Mouse (Mus musculus): ENCODE measurements at regions not wholly inside any gene's neighbourhood (a gene's known extent, or its start where the extent isn't known, plus 50 kb on each side); places are given as distances from the start of the nearest gene placed in this dataset.

DNA sequence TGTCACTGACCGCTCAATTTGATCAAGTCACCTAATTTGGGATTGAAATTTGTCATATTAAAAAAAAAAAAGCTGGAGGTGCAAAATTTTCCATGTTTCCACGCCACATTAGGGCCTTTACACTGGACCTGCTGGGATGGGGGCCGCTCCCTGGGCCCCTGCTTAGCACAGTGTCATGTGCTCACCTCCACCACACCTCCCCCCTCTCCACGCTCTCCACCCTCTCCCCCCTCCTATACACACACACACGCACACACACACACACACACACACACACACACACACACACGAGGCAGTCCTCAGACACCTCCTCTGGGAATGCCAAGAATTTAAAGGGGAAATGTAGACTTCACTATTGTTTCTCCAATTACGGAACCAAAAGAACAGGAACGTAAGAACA lies 156.8 kb upstream of the Arid2 start:
- H3K4me2 ChIP-seq, result no peak overlapping the region
- 64% methylated on average over 8 of the region's 8 CpGs for WGBS (ENCODE audit: insufficient replicate concordance)
- H3K36me3 ChIP-seq (ENCODE audit: control insufficient read depth, insufficient read depth, low read length), result no peaks in the 10 kb centered on the region
- no peaks in the 10 kb centered on the region for H3K9me3 ChIP-seq (replicated peaks; ENCODE audit: control insufficient read depth, low read length)
- no peak overlapping the region for H3K4me3 ChIP-seq (ENCODE audit: low read depth, low read length)
- H3K4me1 ChIP-seq (ENCODE audit: control insufficient read depth, insufficient read depth, low read length), result peaks cover 6% of the 10 kb centered on the region
- H3K9ac ChIP-seq (ENCODE audit: low read depth, low read length), result no peak overlapping the region
- no peaks in the 10 kb centered on the region for H3K27me3 ChIP-seq (ENCODE audit: control insufficient read depth, insufficient read depth, low read length)
- no peak overlapping the region for H3K27ac ChIP-seq (ENCODE audit: low read depth, low read length)
- no peak for ATAC-seq (replicated peaks; ENCODE audit: insufficient number of reproducible peaks, low FRiP score, low TSS enrichment)

DNA sequence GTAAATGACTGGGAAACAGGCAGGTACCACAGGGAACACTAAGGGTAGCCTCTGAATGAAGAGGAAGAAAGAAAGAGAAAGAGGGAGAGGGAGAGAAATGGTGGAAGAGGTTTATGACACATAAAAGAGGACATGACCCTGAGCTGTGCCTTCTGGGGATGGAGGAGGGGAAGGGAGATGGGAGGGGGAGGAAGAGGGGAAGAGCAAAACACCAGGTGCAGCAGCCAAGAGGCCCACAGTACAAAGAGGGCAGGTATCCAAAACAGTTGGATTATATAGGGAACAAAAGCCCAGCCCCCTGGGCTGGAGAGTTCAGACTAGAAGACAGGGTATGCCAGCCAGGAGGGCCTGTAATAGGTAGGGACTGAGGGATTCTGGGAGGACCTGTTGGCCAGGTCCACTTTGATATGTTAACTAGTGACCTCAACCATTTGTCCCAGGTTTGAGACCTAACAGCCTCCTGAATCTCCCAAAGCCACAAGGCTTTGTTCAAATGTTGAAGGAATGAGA lies 155.7 kb upstream of the Arid2 start:
- Histone ChIP-seq H3K4me1 (ENCODE audit: control insufficient read depth, insufficient read depth, low read length) (peaks cover 9% of the 10 kb centered on the region), H3K9ac (ENCODE audit: low read depth, low read length) (no peak overlapping the region), H3K9me3 (replicated peaks; ENCODE audit: control insufficient read depth, low read length) (no peaks in the 10 kb centered on the region), H3K27ac (ENCODE audit: low read depth, low read length) (no peak overlapping the region), H3K4me2 (no peak overlapping the region), H3K27me3 (ENCODE audit: control insufficient read depth, insufficient read depth, low read length) (no peaks in the 10 kb centered on the region), H3K4me3 (ENCODE audit: low read depth, low read length) (no peak overlapping the region), H3K36me3 (ENCODE audit: control insufficient read depth, insufficient read depth, low read length) (no peaks in the 10 kb centered on the region)
- ATAC-seq (replicated peaks; ENCODE audit: insufficient number of reproducible peaks, low FRiP score, low TSS enrichment), result no peak

DNA sequence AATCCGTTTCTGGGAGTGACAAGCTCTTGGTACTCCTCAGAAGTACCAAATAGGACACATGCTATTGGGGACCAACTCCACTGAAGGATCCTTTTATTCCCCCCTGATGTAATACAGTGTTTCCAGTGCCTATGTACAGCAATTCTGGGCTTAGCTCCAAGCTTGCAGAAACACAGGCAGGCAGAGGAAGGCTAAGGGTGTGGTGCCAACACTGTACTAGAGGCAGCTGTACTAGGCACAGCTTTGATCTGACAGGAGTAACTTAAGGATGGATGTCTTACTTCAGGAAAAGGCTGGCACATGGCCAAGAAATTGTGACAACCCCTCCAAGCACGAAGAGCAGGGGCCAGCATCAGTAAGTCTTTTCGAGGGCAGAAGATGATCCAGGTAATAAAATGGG lies 154.7 kb upstream of the Arid2 start:
- ATAC-seq (replicated peaks; ENCODE audit: insufficient number of reproducible peaks, low FRiP score, low TSS enrichment), result no peak
- Histone ChIP-seq H3K4me3 (ENCODE audit: low read depth, low read length) (no peak overlapping the region), H3K9ac (ENCODE audit: low read depth, low read length) (no peak overlapping the region), H3K27me3 (ENCODE audit: control insufficient read depth, insufficient read depth, low read length) (no peaks in the 10 kb centered on the region), H3K4me1 (ENCODE audit: control insufficient read depth, insufficient read depth, low read length) (peaks cover 9% of the 10 kb centered on the region), H3K9me3 (replicated peaks; ENCODE audit: control insufficient read depth, low read length) (no peaks in the 10 kb centered on the region), H3K36me3 (ENCODE audit: control insufficient read depth, insufficient read depth, low read length) (no peaks in the 10 kb centered on the region), H3K27ac (ENCODE audit: low read depth, low read length) (no peak overlapping the region), H3K4me2 (no peak overlapping the region)
- WGBS (ENCODE audit: insufficient replicate concordance), result 49% methylated on average over 3 of the region's 3 CpGs

DNA sequence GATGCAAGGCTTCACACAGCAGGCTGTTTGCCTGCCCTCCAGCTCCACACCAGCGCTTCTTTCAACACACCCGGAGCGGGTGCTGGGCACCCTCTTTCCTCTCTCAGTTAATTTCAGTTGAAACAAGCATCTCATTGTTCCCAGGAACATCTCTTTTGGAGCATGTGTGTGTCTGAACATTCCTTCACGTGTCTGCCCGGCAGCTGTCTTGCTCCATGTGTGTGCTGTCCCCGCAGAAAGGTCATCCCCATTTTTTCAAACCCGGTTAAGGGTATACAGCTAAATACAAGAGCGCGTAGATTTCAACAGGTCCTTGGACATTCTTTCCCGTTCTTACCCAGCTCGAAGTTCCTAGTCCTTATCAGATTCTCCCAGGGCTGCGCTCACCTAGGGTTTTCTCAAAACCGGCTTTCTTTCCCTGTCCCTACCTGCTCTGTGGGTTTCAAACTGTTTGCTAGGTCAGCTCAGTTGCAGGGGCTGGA lies 152.0 kb upstream of the Arid2 start:
- Histone ChIP-seq H3K9me3 (replicated peaks; ENCODE audit: control insufficient read depth, low read length) (no peaks in the 10 kb centered on the region), H3K36me3 (ENCODE audit: control insufficient read depth, insufficient read depth, low read length) (no peaks in the 10 kb centered on the region), H3K4me3 (ENCODE audit: low read depth, low read length) (peak overlapping the region; percentile 15), H3K9ac (ENCODE audit: low read depth, low read length) (0 out of 2 replicates have a peak overlapping the region, but pooled peaks have one; percentile 52), H3K4me1 (ENCODE audit: control insufficient read depth, insufficient read depth, low read length) (peaks cover 9% of the 10 kb centered on the region), H3K4me2 (peak overlapping the region; percentile 56), H3K27ac (ENCODE audit: low read depth, low read length) (no peak overlapping the region), H3K27me3 (ENCODE audit: control insufficient read depth, insufficient read depth, low read length) (no peaks in the 10 kb centered on the region)
- no peak for ATAC-seq (replicated peaks; ENCODE audit: insufficient number of reproducible peaks, low FRiP score, low TSS enrichment)
- 10% methylated on average over 13 of the region's 13 CpGs for WGBS (ENCODE audit: insufficient replicate concordance)

DNA sequence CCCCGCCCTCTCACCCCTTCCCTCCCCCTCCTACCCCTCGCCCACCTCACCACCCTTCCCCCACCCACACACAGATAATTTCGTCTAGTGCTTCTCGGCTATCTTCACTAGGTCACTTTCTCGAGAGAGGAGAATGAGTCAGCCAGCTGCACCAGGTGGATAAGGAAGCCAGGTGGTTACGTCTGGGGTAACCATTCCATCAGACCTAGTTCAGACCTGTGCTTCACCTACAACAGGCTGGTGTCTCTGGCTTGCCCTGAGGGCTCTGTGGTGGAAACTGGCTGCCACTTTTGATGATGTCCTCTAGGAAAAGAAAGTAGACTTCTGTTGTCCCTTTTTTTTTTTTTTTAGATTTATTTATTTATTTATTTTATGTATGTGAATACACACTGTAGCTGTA lies 151.5 kb upstream of the Arid2 start:
- Histone ChIP-seq H3K4me2 (peak overlapping the region; percentile 56), H3K27ac (ENCODE audit: low read depth, low read length) (no peak overlapping the region)
- ATAC-seq (replicated peaks; ENCODE audit: insufficient number of reproducible peaks, low FRiP score, low TSS enrichment), result no peak

DNA sequence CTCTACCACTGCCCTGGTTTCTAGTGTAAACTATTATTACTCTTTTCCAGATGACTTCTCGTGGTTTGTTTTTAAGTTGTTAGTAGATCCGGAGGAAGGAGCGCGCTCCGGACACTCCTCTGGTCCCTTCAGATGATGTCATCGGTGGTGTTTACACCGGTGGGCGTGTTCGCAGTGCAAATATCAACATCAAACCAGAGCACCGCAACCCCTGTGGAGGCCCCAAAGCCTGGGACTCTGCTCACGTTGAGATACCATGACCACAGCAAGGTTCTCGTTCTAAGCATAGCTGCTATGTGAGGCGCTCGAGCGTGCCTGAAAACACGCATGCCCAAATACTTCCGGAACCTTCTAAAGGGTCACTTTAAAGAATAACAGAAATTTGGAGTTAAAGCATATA lies 149.8 kb upstream of the Arid2 start:
- no peak overlapping the region for H3K27ac ChIP-seq (ENCODE audit: low read depth, low read length)
- H3K9me3 ChIP-seq (replicated peaks; ENCODE audit: control insufficient read depth, low read length), result no peaks in the 10 kb centered on the region
- ATAC-seq (replicated peaks; ENCODE audit: insufficient number of reproducible peaks, low FRiP score, low TSS enrichment), result no peak
- no peaks in the 10 kb centered on the region for H3K27me3 ChIP-seq (ENCODE audit: control insufficient read depth, insufficient read depth, low read length)
- no peak overlapping the region for H3K9ac ChIP-seq (ENCODE audit: low read depth, low read length)
- H3K4me2 ChIP-seq, result no peak overlapping the region
- peaks cover 9% of the 10 kb centered on the region for H3K4me1 ChIP-seq (ENCODE audit: control insufficient read depth, insufficient read depth, low read length)
- H3K4me3 ChIP-seq (ENCODE audit: low read depth, low read length), result no peak overlapping the region
- 89% methylated on average over 17 of the region's 17 CpGs for WGBS (ENCODE audit: insufficient replicate concordance)
- H3K36me3 ChIP-seq (ENCODE audit: control insufficient read depth, insufficient read depth, low read length), result no peaks in the 10 kb centered on the region

More for the DNA sequence above, 151.5 kb upstream of the Arid2 start:
- peaks cover 9% of the 10 kb centered on the region for H3K4me1 ChIP-seq (ENCODE audit: control insufficient read depth, insufficient read depth, low read length)
- no peaks in the 10 kb centered on the region for H3K36me3 ChIP-seq (ENCODE audit: control insufficient read depth, insufficient read depth, low read length)
- H3K9ac ChIP-seq (ENCODE audit: low read depth, low read length), result 0 out of 2 replicates have a peak overlapping the region, but pooled peaks have one; percentile 52
- H3K27me3 ChIP-seq (ENCODE audit: control insufficient read depth, insufficient read depth, low read length), result no peaks in the 10 kb centered on the region
- H3K9me3 ChIP-seq (replicated peaks; ENCODE audit: control insufficient read depth, low read length), result no peaks in the 10 kb centered on the region
- H3K4me3 ChIP-seq (ENCODE audit: low read depth, low read length), result peak overlapping the region; percentile 15; the same call in 1 of the 2 replicates
- WGBS (ENCODE audit: insufficient replicate concordance), result 18% methylated on average over 6 of the region's 6 CpGs

DNA sequence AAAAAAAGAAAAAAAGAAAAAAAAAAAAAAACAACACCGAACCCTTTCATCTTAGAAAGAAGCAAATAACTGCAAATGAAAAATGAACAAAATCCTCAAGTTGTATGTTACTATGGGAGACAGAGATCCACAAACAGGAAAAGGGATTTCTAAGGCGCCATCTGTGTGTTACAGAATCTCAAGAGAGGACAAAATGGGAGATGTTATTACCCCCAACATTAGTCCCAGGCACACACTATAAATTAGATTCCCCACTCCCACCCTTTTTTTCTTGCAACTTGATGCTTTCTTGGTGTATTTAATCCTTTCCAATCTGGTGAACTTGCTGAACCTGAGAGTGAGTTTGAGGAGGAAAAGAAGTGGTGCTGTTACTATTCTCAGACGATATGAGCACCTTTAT lies 149.4 kb upstream of the Arid2 start:
- no peaks in the 10 kb centered on the region for H3K36me3 ChIP-seq (ENCODE audit: control insufficient read depth, insufficient read depth, low read length)
- no peak overlapping the region for H3K27ac ChIP-seq (ENCODE audit: low read depth, low read length)
- ATAC-seq (replicated peaks; ENCODE audit: insufficient number of reproducible peaks, low FRiP score, low TSS enrichment), result no peak
- no peak overlapping the region for H3K9ac ChIP-seq (ENCODE audit: low read depth, low read length)
- H3K4me1 ChIP-seq (ENCODE audit: control insufficient read depth, insufficient read depth, low read length), result peaks cover 9% of the 10 kb centered on the region
- no peaks in the 10 kb centered on the region for H3K9me3 ChIP-seq (replicated peaks; ENCODE audit: control insufficient read depth, low read length)
- no peaks in the 10 kb centered on the region for H3K27me3 ChIP-seq (ENCODE audit: control insufficient read depth, insufficient read depth, low read length)
- H3K4me3 ChIP-seq (ENCODE audit: low read depth, low read length), result no peak overlapping the region
- H3K4me2 ChIP-seq, result no peak overlapping the region
- WGBS (ENCODE audit: insufficient replicate concordance), result 90% methylated on average over 3 of the region's 3 CpGs

DNA sequence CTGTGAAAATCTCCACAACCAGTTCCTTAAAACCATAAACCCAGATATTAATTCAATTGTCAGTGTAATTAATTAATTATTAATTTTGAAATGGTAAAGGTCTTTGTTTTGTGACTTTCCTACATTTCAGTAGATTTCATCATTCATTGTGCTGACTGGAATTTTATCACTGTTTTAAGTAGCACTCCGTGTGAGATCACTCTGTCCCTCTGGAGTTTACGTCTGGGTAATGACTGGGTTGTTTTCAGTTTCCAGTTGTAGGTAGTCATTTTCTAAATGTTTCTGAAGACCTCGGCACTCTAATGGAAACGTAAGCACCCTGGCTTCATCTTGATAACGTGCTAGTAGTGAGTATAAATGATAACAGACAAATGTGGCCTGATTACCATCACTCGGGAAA lies 133.8 kb upstream of the Arid2 start:
- H3K4me2 ChIP-seq, result no peak overlapping the region
- H3K9ac ChIP-seq (ENCODE audit: low read depth, low read length), result no peak overlapping the region
- H3K9me3 ChIP-seq (replicated peaks; ENCODE audit: control insufficient read depth, low read length), result no peaks in the 10 kb centered on the region
- no peaks in the 10 kb centered on the region for H3K4me1 ChIP-seq (ENCODE audit: control insufficient read depth, insufficient read depth, low read length)
- 48% methylated on average over 6 of the region's 6 CpGs for WGBS (ENCODE audit: insufficient replicate concordance)
- no peaks in the 10 kb centered on the region for H3K27me3 ChIP-seq (ENCODE audit: control insufficient read depth, insufficient read depth, low read length)
- no peak overlapping the region for H3K27ac ChIP-seq (ENCODE audit: low read depth, low read length)
- H3K36me3 ChIP-seq (ENCODE audit: control insufficient read depth, insufficient read depth, low read length), result no peaks in the 10 kb centered on the region
- H3K4me3 ChIP-seq (ENCODE audit: low read depth, low read length), result no peak overlapping the region
- no peak for ATAC-seq (replicated peaks; ENCODE audit: insufficient number of reproducible peaks, low FRiP score, low TSS enrichment)

DNA sequence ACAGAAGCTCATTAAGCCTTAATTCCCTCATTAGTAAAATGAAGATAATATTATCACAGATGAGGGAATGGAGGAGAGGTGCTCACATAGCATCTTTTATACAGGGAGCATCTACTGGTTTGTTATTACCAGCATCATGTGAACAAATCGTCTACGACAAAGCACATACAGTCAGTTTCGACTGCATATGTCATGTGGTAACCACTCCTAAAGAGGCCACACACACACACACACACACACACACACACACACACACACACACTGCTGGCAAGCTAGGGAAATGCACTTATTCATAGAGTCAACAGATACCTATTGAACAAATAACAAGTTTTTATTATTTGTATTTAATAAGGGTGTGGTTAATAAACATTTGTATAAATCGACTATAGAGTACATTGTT lies 129.0 kb upstream of the Arid2 start:
- WGBS (ENCODE audit: insufficient replicate concordance), result 83% methylated on average over 4 of the region's 4 CpGs
- Histone ChIP-seq H3K4me1 (ENCODE audit: control insufficient read depth, insufficient read depth, low read length) (no peaks in the 10 kb centered on the region), H3K27ac (ENCODE audit: low read depth, low read length) (no peak overlapping the region), H3K9me3 (replicated peaks; ENCODE audit: control insufficient read depth, low read length) (no peaks in the 10 kb centered on the region), H3K36me3 (ENCODE audit: control insufficient read depth, insufficient read depth, low read length) (no peaks in the 10 kb centered on the region), H3K27me3 (ENCODE audit: control insufficient read depth, insufficient read depth, low read length) (no peaks in the 10 kb centered on the region), H3K9ac (ENCODE audit: low read depth, low read length) (no peak overlapping the region), H3K4me3 (ENCODE audit: low read depth, low read length) (no peak overlapping the region), H3K4me2 (no peak overlapping the region)
- ATAC-seq (replicated peaks; ENCODE audit: insufficient number of reproducible peaks, low FRiP score, low TSS enrichment), result no peak

Measured in heart, embryonic 11.5 days (tissue).